Comparison of ENCODE assay signal across 31 mouse cellular contexts in the genomic region with DNA sequence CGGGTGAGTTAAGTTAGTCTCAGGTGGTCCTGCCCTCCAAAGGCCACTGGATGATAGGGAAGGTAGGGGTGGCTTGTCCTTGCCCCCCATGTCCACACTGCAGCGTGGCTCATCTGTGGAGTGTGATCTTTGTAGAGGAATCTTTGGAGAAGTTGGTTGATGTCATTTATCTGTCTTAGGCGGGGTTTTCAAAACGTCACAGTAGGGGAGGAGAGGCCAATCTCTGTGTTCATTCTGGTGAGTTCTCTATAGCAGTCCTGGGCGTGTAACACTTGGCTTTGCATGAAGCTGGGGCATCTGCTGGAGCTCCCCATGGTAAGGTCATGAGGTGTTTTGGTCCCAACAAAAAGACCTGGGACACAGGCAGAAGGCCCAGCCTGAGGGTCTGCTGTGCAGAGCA. TPM values are rescaled to one million over a fixed set of nuclear protein-coding genes. Genes with fewer than 3 reads are reported as not detected.
DNase-seq lines count a peak whose midpoint lies in the region; ATAC-seq lines count a peak whose summit lies in the region.
"Had no signal": no experiment of that assay in that cellular context is flagged by ENCODE, and none has a peak within 500 bp of the region (broad histone marks: within the 10 kb centered on the region; RNA-seq: fewer than 3 reads in every experiment).

No protein-coding gene starts in this region.

- H3K27me3 ChIP-seq in liver, embryonic 11.5 days (replicated peaks; ENCODE audit: control insufficient read depth, insufficient read depth, low read length): peaks cover 8% of the 10 kb centered on the region; the same call in 1 of the 2 replicates
- H3K27me3 ChIP-seq in liver, embryonic 16.5 days (ENCODE audit: control insufficient read depth, insufficient read depth, low read depth, low read length): peaks cover 3% of the 10 kb centered on the region
- peaks cover 14% of the 10 kb centered on the region for H3K27me3 ChIP-seq in intestine, embryonic 16.5 days (replicated peaks; ENCODE audit: control insufficient read depth, insufficient read depth, low read length)

- no peaks in the 10 kb centered on the region for H3K36me3 ChIP-seq in liver, embryonic 11.5 days (ENCODE audit: control insufficient read depth, insufficient read depth, low read length)
- no peaks in the 10 kb centered on the region for H3K36me3 ChIP-seq in liver, embryonic 16.5 days (ENCODE audit: control insufficient read depth, insufficient read depth)
- no peaks in the 10 kb centered on the region for H3K36me3 ChIP-seq in intestine, embryonic 16.5 days (ENCODE audit: control insufficient read depth, insufficient read depth, low read length)
- H3K36me3 ChIP-seq: embryonic facial prominence, embryonic 10.5 days; embryonic facial prominence, embryonic 15.5 days; forebrain, embryonic 12.5 days; heart, embryonic 12.5 days; hindbrain, embryonic 13.5 days; limb, embryonic 13.5 days had no signal

- no peak overlapping the region for H3K27ac ChIP-seq in liver, embryonic 11.5 days (ENCODE audit: low read depth, low read length)
- H3K27ac ChIP-seq in liver, embryonic 16.5 days (ENCODE audit: low read length): no peak overlapping the region; the same call in 1 of the 2 replicates
- no peak overlapping the region for H3K27ac ChIP-seq in intestine, embryonic 16.5 days (ENCODE audit: low read length)
- H3K27ac ChIP-seq: embryonic facial prominence, embryonic 10.5 days; embryonic facial prominence, embryonic 15.5 days; forebrain, embryonic 12.5 days; heart, adult 2 months; hindbrain, embryonic 13.5 days; limb, embryonic 13.5 days had no signal

- peaks cover 37% of the 10 kb centered on the region for H3K4me1 ChIP-seq in liver, embryonic 11.5 days (replicated peaks; ENCODE audit: control insufficient read depth, insufficient read depth, low read length)
- peaks cover 40% of the 10 kb centered on the region for H3K4me1 ChIP-seq in liver, embryonic 16.5 days (ENCODE audit: control insufficient read depth, low read depth, low read length)
- peaks cover 7% of the 10 kb centered on the region for H3K4me1 ChIP-seq in intestine, embryonic 16.5 days (ENCODE audit: control insufficient read depth, insufficient read depth, low read length)

- H3K9ac ChIP-seq in liver, embryonic 11.5 days (ENCODE audit: low read depth, low read length): no peak overlapping the region
- peak overlapping the region; percentile 23; the same call in 1 of the 2 replicates for H3K9ac ChIP-seq in liver, embryonic 16.5 days (ENCODE audit: low read depth, low read length)
- no peak overlapping the region for H3K9ac ChIP-seq in intestine, embryonic 16.5 days (ENCODE audit: low read depth, low read length)
- H3K9ac ChIP-seq: embryonic facial prominence, embryonic 15.5 days; forebrain, embryonic 12.5 days; forebrain, postnatal 0 days; heart, embryonic 12.5 days; hindbrain, embryonic 13.5 days; limb, embryonic 13.5 days had no signal

- H3K9me3 ChIP-seq in liver, embryonic 11.5 days (ENCODE audit: control insufficient read depth, low read length): no peaks in the 10 kb centered on the region
- no peaks in the 10 kb centered on the region for H3K9me3 ChIP-seq in liver, embryonic 16.5 days (replicated peaks; ENCODE audit: control insufficient read depth, low read length)
- no peaks in the 10 kb centered on the region for H3K9me3 ChIP-seq in intestine, embryonic 16.5 days (ENCODE audit: control insufficient read depth, low read length)
- H3K9me3 ChIP-seq: embryonic facial prominence, embryonic 10.5 days; embryonic facial prominence, embryonic 15.5 days; forebrain, embryonic 12.5 days; heart, embryonic 12.5 days; hindbrain, embryonic 13.5 days; limb, embryonic 13.5 days had no signal

- 65% methylated on average over 5 of the region's 5 CpGs for WGBS in liver, embryonic 11.5 days
- WGBS in liver, embryonic 16.5 days (ENCODE audit: insufficient replicate concordance): 53% methylated on average over 5 of the region's 5 CpGs
- WGBS in intestine, embryonic 16.5 days: 86% methylated on average over 5 of the region's 5 CpGs

- peak; percentile 46; the same call in 1 of the 2 replicates for ATAC-seq in liver, embryonic 11.5 days (replicated peaks; ENCODE audit: low FRiP score)
- ATAC-seq in common myeloid progenitor, adult 5-6 weeks (replicated peaks; ENCODE audit: low read depth, poor library complexity, severe bottlenecking): 0 out of 2 replicates have a peak, but pooled peaks have one; percentile 23
- peak; percentile 47 for ATAC-seq in liver, embryonic 16.5 days (ENCODE audit: low read depth)
- peak; percentile 29 for ATAC-seq in monocyte, adult 5-6 weeks (replicated peaks; ENCODE audit: insufficient number of reproducible peaks, low FRiP score, low TSS enrichment, poor library complexity, severe bottlenecking)
- ATAC-seq in granulocyte monocyte progenitor cell, adult 5-6 weeks (replicated peaks; ENCODE audit: poor library complexity, severe bottlenecking): no peak
- ATAC-seq in intestine, embryonic 16.5 days: no peak
- ATAC-seq: activated CD4-positive, CD25-positive, alpha-beta regulatory T cell, adult 4 months; forebrain, postnatal 0 days; intestine, postnatal 0 days had no signal

- no peak for DNase-seq in liver, embryonic 11.5 days (ENCODE audit: low spot score)
- DNase-seq in liver: no peak
- DNase-seq in embryo, embryonic 10 days (ENCODE audit: low spot score): no peak
- DNase-seq: adrenal gland, adult 8-10 months; cerebellum, adult 11-12 months; cerebellum, adult 9-11 months; forebrain, postnatal 0 days; gastrocnemius, postnatal 25 days; heart, adult 2 months; heart, postnatal 4 days; kidney, adult 9 months; kidney, postnatal 10 days; lung, adult 2 months; lung, postnatal 10 days; midbrain, embryonic 14.5 days; right cerebral cortex, adult 18-20 months; spleen, adult 18-20 months; thymus, postnatal 14 days had no signal

- H3K4me2 ChIP-seq in liver, embryonic 11.5 days: peak overlapping the region; percentile 93
- no peak overlapping the region for H3K4me2 ChIP-seq in liver, embryonic 16.5 days (ENCODE audit: low read depth, low read length)
- H3K4me2 ChIP-seq in intestine, embryonic 16.5 days (ENCODE audit: low read depth, low read length): no peak overlapping the region
- H3K4me2 ChIP-seq: embryonic facial prominence, embryonic 15.5 days; forebrain, embryonic 12.5 days; heart, embryonic 12.5 days; hindbrain, embryonic 13.5 days; limb, embryonic 13.5 days had no signal

- no peak overlapping the region for H3K4me3 ChIP-seq in liver, embryonic 11.5 days (ENCODE audit: low read depth, low read length)
- no peak overlapping the region for H3K4me3 ChIP-seq in liver, embryonic 16.5 days (ENCODE audit: low read depth, low read length)
- no peak overlapping the region for H3K4me3 ChIP-seq in intestine, embryonic 16.5 days (ENCODE audit: low read length)
- H3K4me3 ChIP-seq: embryonic facial prominence, embryonic 10.5 days; embryonic facial prominence, embryonic 15.5 days; forebrain, embryonic 12.5 days; heart, adult 2 months; heart, embryonic 12.5 days; hindbrain, embryonic 13.5 days; limb, embryonic 13.5 days had no signal

RNA-seq across cellular contexts. Expression of gene Adcy7, which starts 1.9 kb away (rescaled TPM):
- 46.6 and 49.7 TPM in 2 replicates for polyA plus RNA-seq in liver, embryonic 11.5 days (2014; fragmentation: Nextera tagmentation; extraction: Ambion mirVana)
- 41.1 and 46.5 TPM in 2 replicates for total RNA-seq in common myeloid progenitor, adult 5-6 weeks (2017)
- 18.5 and 19.8 TPM in 2 replicates for polyA plus RNA-seq in liver, embryonic 16.5 days (2015; fragmentation: Nextera tagmentation; extraction: Ambion mirVana)
- 154 to 221 TPM (median 156 TPM) in 3 replicates for total RNA-seq in monocyte, adult 5-6 weeks (2017)
- total RNA-seq in granulocyte monocyte progenitor cell, adult 5-6 weeks (2014; fragmentation: Nextera tagmentation): 41.0 and 43.7 TPM in 2 replicates
- total RNA-seq in granulocyte monocyte progenitor cell, adult 5-6 weeks (2017): 32.9 and 35.0 TPM in 2 replicates
- polyA plus RNA-seq in intestine, embryonic 16.5 days (2015; fragmentation: Nextera tagmentation; extraction: Ambion mirVana): 2.7 and 2.9 TPM in 2 replicates

Comparison
In these comparisons a context has a peak if more than half of its experiments do, and no peak if none do; other contexts are left out.
1. ATAC-seq: peak in liver, embryonic 11.5 days (single experiment), common myeloid progenitor, adult 5-6 weeks (single experiment), liver, embryonic 16.5 days (single experiment) and monocyte, adult 5-6 weeks (single experiment); none in granulocyte monocyte progenitor cell, adult 5-6 weeks (single experiment) and intestine, embryonic 16.5 days (single experiment).